Mouse (Mus musculus) mature B cell (primary cell): ENCODE results near the gene Kansl1l.
"Not testable (repeated sequence)": the region's sequence is repeated elsewhere in the genome, so short reads cannot be mapped to it uniquely, and the experiment has no call there.

Experiments used
- in situ Hi-C: fragments of 300-500 bp; cut with MboI; formaldehyde crosslinking; loops from 2 replicates; pipeline ENCODE4 v1.14.3; 2019

Gene Kansl1l

DNA sequence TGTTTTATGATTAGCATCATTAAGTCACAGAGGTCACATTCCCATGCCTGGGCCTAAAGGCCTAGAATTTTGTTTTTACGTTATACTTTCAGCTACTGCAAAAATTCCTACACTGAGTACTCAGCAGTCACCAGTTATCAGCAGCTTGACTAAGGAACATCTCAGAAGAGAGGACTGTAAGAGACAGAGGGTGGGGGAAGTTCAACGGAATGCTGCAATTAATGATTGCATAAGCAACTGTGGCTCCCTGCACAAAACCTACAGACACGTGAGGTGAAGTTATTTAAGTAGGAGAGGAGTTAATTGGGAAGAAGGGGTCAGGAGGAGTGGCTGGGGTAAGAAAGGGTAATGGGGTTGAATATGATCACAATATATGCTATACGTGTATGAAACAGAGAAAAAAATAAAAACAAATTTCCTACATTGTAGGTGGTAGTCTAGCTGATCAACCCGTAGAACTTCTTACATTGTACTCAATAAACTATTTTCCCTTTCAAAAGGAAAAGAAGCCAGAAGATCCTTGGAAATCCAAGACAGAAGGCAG lies 117.1 kb downstream of the Kansl1l start:
- in situ Hi-C loops: no loop called here

DNA sequence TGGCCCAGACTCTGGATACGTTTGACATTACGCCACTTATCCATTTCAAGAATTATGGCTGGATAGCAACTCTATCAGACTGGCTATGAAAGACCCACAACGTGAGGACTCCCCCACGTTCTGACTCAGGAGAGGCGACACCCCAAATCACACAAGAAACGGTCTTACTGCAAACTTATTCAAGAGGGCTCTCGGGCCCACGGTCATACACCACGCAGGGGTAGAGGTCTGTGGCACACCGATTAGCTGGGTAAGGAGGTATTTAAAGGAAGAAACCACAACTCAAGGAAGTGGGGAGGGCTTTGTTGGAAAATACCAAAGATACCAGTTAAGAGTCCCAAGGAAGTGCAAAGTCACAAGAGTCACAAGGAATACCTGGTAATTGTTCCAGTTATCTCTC lies 117.7 kb downstream of the Kansl1l start:
- in situ Hi-C loops: not testable (repeated sequence)

DNA sequence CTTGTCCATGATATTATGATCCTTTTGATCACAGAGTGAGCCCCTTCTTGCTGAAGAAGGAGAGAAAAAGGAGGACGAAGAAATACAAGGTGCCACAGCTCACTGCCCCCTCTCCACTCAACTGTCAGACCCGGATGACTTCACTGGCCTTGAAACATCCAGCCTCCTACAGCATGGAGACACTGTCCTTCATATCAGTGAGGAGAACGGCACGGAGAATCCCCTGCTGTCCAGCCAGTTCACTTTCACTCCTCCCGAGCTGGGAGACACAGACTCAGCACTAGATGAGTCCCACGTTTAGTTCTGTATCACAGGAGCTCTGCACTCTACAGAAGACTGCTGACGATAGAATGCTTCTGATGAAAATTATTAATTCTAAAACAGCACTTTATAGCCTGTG lies 122.1 kb downstream of the Kansl1l start:
- in situ Hi-C loops: no loop called here

DNA sequence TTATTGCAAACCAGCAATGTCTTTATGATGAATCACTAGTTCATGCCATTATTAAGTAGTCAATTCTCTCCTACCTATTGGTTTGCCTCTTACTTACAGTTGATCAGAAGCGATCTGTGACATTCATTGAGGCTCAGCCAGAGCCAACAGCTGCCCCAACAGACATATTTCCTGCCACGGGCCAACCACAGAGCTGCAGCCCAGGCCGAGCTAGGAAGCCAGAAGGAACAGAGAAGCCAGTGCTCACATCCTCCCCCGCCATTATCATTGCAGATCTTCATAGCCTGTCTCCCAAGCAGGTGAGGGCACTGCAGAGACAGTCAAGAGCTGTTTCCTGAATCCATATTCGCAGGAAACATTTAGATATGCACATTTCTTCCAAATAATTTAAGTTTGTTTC lies 123.1 kb downstream of the Kansl1l start:
- in situ Hi-C loops: no loop called here

DNA sequence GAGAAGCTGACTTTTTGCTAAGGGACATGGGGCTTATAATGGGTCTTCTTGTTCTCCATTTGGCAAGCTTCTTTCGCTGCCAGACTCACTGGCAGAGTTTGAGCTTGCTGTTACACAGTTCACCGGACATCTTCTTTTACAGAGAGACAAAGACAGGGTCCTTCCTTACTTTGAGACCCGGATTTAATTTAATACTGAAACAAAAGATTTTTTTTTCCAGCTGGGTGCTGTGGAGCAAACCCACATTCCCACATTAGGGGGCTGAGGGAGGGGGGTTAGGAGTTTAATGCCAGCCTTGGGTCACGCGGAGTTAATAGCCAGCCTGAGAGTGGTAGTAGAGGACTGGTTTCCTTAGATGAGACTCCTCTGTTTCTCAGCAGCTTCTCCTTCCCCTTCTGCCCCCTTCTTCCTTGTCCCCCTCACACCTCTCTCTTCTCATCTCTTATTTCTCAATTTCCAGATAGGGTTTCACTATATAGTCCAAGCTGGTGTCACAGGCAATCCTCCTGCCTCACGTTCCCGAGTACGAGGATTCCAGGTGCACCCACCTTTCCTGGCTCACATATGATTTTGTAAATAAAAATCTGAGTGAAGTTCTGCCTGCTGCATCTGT lies 124.5 kb downstream of the Kansl1l start:
- in situ Hi-C loops: no loop called here

DNA sequence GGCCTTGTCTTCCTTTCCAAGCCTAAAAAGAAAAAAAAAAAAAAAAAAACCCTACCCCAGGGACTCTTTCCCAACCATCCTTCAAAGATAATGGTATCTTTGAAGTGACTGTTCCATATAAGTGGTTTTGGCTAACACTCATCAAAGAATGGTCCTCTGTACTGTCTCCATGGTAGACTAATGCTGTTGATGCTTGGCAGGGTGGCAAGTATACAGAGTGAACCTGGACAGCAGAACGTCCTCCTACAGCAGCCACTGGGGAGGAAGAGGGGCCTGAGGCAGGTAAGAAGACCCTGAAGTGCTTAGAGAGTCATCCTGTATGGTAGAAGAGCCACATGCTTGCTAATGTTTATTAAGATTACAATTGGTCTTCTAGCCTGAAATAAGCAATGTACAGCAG lies 125.1 kb downstream of the Kansl1l start:
- in situ Hi-C loops: no loop called here

DNA sequence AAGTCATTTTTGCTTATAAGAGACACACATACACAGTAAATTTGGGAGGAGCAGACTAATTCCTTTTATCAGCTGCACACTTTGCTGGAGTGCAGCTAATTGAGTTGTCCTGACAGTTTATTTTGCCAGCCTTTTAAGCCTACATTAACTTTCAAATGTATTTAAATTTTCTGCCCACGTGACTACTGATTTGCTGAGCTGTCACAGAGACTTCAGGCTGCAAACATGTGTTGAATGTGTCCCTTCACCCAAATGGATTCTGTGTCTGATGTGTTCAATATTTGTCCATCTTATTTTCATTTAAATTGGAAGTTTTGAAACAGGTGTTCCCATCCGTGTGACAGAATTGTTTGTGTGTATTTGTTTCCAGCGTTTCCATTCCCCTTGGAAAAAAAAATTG lies 125.6 kb downstream of the Kansl1l start:
- in situ Hi-C loops: no loop called here

DNA sequence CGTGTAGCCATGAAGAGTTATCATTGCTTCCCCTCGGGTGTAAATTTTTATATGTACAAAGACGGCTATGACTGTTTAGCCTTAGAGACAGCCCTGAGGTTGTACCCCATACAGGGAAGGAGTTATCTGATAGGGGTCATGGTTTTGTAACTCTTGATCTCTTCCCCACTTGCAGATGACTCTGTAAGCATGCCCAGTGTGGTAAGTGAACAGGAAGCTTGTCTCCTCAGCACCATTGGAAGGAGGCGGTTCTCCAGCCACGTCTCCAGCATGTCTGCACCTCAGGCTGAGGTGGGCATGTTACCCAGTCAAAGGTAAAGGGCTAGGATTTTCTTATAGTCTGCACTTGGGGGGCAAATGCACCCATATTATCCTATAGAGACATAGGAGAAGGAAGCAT lies 134.4 kb downstream of the Kansl1l start:
- in situ Hi-C loops: no loop called here

DNA sequence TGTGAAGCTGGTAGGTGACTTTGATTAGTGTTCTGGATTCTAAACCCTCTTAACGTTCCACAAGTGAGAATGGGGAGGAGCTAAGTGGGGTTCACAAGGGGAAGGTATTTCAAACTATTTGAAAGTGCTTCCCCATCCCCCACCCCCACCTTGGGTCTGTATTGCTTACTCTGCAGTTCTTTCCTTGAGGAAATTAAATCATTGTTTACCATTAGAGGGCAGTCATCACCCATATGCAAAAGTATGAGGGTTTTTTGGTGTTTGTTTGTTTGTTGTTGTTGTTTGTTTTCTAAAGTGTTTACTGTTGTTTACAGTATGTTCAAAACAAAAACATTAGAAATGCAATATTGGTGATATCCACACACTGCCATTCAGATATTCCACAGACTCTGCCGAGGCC lies 138.7 kb downstream of the Kansl1l start:
- in situ Hi-C loops: no loop called here

DNA sequence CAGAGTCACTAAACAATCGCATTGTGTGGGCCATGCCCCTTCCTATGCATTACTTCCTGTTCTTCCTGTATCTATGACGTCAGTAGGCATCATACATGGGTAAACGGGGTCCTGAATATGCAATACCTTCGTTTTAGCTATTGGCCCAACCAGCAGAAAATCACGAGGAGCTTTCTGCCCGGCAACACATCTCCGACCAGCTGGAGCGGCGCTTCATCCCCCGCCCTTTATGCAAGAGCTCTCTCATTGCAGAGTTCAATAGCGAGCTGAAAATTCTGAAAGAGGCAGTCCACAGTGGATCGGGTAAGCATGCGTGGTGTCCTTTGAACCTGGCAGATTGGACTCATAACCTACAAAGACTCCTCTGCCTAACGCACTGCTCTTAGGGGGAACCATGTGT lies 139.4 kb downstream of the Kansl1l start:
- in situ Hi-C loops: no loop called here

DNA sequence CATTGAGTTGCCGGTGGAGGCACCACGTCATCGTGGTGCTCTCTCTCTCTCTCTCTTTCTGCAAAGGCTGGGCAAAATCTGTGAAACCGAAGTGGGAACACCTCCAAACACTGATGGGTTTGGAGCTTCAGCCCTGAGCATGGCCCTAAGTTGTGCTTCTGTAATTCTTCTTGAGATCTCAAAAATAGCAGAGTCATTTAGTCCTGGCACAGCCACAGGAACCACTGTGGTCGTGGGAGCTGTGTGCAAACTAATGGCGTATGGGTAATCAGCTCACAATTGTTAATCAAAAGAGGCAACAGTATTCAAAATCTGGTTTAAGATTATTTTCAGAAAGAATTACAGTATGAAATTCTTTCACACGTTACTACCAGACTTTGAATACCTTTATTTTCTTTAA lies 144.6 kb downstream of the Kansl1l start:
- in situ Hi-C loops: no loop called here

DNA sequence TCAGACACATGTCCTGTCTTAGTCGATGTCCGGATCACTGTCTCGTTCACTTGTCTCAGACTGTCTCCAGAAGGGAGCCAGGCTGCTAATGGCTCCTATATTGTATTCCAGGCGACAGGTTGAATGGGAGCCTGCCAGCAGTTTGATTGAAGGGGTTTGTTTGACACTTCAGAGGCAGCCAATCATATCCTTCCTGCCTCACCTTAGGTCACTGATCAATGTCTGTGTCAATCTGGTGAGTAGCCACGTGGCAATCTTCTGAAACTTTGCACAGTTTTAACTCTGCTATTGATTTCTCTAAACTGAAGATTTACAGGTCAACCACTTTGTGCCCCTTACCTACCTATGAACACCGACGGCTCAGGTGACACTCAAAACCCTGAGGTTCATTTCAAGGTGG lies 145.9 kb downstream of the Kansl1l start:
- in situ Hi-C loops: no loop called here
